1 mouse cellular context compared by ENCODE assay signal in the genomic region with DNA sequence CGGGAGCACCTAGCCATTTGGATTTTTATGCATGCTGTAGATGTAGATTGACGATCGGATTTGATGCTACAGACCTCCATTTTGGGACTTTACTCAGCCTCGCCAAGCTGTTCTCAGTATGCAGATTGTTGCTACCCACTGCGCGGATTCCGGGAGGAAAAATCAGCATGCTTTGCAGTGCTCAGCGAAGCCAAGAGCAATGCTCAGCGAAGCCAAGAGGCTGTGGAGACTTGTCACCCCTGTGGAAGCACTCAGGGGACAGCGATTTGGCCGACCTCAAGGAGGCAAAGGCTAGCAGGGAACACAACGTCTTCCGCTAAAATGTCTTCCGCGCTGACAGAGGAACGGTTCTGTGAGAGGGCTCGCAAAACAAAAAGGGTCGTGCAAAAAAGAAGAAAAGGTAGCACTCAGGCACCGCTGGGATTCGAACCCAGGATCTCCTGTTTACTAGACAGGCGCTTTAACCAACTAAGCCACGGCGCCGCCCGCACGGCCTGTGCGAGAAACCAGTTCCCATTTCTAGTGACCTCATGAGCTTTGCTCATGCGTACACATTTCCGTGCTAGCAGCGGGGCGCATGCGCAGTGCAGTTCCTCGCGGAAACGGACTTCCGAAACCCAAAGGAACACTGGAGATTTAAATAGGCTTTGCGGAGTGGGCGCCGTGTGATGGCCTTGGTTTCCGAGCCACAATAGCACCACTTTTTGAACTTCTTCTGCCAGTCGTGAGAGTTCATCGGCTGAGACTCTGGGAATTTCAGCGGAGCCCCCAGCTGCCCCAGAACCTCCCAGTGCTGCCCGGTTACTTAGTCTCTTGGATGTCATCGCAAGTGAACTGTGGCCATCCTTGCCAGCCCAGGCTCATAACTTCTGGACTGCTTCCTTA.
TF ChIP-seq lines count a peak whose summit lies in the region.

No protein-coding gene starts in this region.

TF ChIP-seq in CH12.LX, 34 proteins besides CTCF, POLR2A, EP300 and RAD21 (continued from another document):
- TF ChIP-seq HCFC1 (IDR thresholded peaks at IDR 0.05; ENCODE audit: low read depth, low read length), result peak; percentile 62
- peak; percentile 89; the same call in 1 of the 2 replicates for TF ChIP-seq MAFK (IDR thresholded peaks at IDR 0.05; ENCODE audit: insufficient replicate concordance, low read length)
- TF ChIP-seq MAX (IDR thresholded peaks at IDR 0.05; ENCODE audit: low read length), result peak; percentile 67
- TF ChIP-seq MAZ (IDR thresholded peaks at IDR 0.05; ENCODE audit: low read depth, low read length), result peak; percentile 75; the same call in 1 of the 2 replicates
- no peak for TF ChIP-seq SMC3 (IDR thresholded peaks at IDR 0.05; ENCODE audit: low read depth, low read length)
- peak; percentile 76; the same call in 1 of the 2 replicates for TF ChIP-seq NELFE (IDR thresholded peaks at IDR 0.05; ENCODE audit: low read depth, low read length)
- no peak for TF ChIP-seq ZC3H11A (IDR thresholded peaks at IDR 0.05; ENCODE audit: low read depth, low read length)
- no peak for TF ChIP-seq CHD1 (IDR thresholded peaks at IDR 0.05; ENCODE audit: low read depth, low read length)
- TF ChIP-seq ELF1 (IDR thresholded peaks at IDR 0.05; ENCODE audit: low read depth, low read length), result peak; percentile 99
- peak; percentile 34; the same call in 1 of the 2 replicates for TF ChIP-seq JUND (conservative IDR thresholded peaks at IDR 0.05; ENCODE audit: low read depth, low read length)
- peak; percentile 81; the same call in 1 of the 2 replicates for TF ChIP-seq UBTF (IDR thresholded peaks at IDR 0.05; ENCODE audit: low read depth, low read length)
- TF ChIP-seq JUN (IDR thresholded peaks at IDR 0.05; ENCODE audit: insufficient read depth, low read depth, low read length), result no peak
- TF ChIP-seq NRF1 (IDR thresholded peaks at IDR 0.05; ENCODE audit: low read depth, low read length), result peak; percentile 94
- peak; percentile 53 for TF ChIP-seq MXI1 (IDR thresholded peaks at IDR 0.05; ENCODE audit: low read depth, low read length)
- no peak for TF ChIP-seq USF1 (IDR thresholded peaks at IDR 0.05; ENCODE audit: low read depth, low read length)
- peak; percentile 7; the same call in 1 of the 2 replicates for TF ChIP-seq TCF12 (IDR thresholded peaks at IDR 0.05; ENCODE audit: low read depth, low read length)
- peak; percentile 44; the same call in 1 of the 2 replicates for TF ChIP-seq IRF4 (IDR thresholded peaks at IDR 0.05; ENCODE audit: low read depth, low read length)
- peak; percentile 59; the same call in 1 of the 2 replicates for TF ChIP-seq RCOR1 (conservative IDR thresholded peaks at IDR 0.05; ENCODE audit: low read depth, low read length)
- TF ChIP-seq ZKSCAN1 (IDR thresholded peaks at IDR 0.05; ENCODE audit: borderline replicate concordance, low read depth, low read length), result no peak
- TF ChIP-seq ZMIZ1 (IDR thresholded peaks at IDR 0.05; ENCODE audit: low read depth, low read length), result no peak
- 0 out of 2 replicates have a peak, but pooled peaks have one; percentile 40 for TF ChIP-seq BHLHE40 (IDR thresholded peaks at IDR 0.05; ENCODE audit: low read depth, low read length)
- peak; percentile 42; the same call in 1 of the 2 replicates for TF ChIP-seq MEF2A (IDR thresholded peaks at IDR 0.05; ENCODE audit: borderline replicate concordance, low read depth, low read length)
- TF ChIP-seq GABPA (IDR thresholded peaks at IDR 0.05; ENCODE audit: insufficient replicate concordance, low read depth, low read length), result no peak
- TF ChIP-seq SIN3A (IDR thresholded peaks at IDR 0.05; ENCODE audit: low read length), result 0 out of 2 replicates have a peak, but pooled peaks have one; percentile 5
- TF ChIP-seq CHD2 (IDR thresholded peaks at IDR 0.05; ENCODE audit: low read length), result no peak
